Mouse (Mus musculus): ENCODE data around the gene Ppip5k2. TPM values are rescaled to one million over a fixed set of nuclear protein-coding genes. Genes with fewer than 3 reads are reported as not detected.
A peak's percentile ranks its signal among the peaks of the same experiment; 100 is the strongest.
"Not testable (repeated sequence)": the region's sequence is repeated elsewhere in the genome, so short reads cannot be mapped to it uniquely, and the experiment has no call there.

The Ppip5k2 gene
- polyA plus RNA-seq, 1 experiment from 2014 or later, result 54.9 TPM

DNA sequence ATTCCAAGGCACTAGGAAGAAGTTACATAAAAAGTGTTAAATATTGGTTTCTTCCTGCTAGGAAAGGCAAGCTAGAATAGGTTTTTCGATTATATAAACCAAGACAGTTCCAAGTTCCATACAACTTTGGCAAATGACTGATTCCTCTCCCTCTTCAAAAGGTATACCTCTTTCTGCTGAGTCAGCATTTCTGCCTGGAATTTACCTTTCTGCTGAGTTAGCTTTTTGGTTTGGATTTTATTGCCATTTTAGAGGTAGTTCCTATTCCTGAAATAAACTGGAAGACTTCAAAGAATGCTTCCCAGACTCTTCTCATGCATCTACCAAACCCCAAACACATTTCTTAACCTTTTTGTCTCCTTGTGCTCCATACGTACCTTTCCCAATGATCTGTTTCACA, 2.1 kb downstream of the Ppip5k2 start:
- no peaks in the 10 kb centered on the region for H3K27me3 ChIP-seq (ENCODE audit: control insufficient read depth, insufficient read depth, low read length)
- ATAC-seq (ENCODE audit: insufficient read depth, low FRiP score, low TSS enrichment) (no peak), DNase-seq (ENCODE audit: low spot score) (no peak)
- peak overlapping the region; percentile 20; the same call in 1 of the 2 replicates for H3K4me2 ChIP-seq (ENCODE audit: low read depth)
- WGBS, result 92% methylated on average over 2 of the region's 2 CpGs
- H3K4me1 ChIP-seq (ENCODE audit: control insufficient read depth, insufficient read depth, low read length), result peaks cover 5% of the 10 kb centered on the region; the same call in 1 of the 2 replicates
- H3K9ac ChIP-seq (ENCODE audit: low read length), result no peak overlapping the region
- H3K27ac ChIP-seq (ENCODE audit: low read depth, low read length), result no peak overlapping the region
- no peaks in the 10 kb centered on the region for H3K36me3 ChIP-seq (ENCODE audit: control insufficient read depth, insufficient read depth, low read length)
- H3K9me3 ChIP-seq (ENCODE audit: control insufficient read depth, low read length), result no peaks in the 10 kb centered on the region
- H3K4me3 ChIP-seq (ENCODE audit: low read depth, low read length), result no peak overlapping the region

DNA sequence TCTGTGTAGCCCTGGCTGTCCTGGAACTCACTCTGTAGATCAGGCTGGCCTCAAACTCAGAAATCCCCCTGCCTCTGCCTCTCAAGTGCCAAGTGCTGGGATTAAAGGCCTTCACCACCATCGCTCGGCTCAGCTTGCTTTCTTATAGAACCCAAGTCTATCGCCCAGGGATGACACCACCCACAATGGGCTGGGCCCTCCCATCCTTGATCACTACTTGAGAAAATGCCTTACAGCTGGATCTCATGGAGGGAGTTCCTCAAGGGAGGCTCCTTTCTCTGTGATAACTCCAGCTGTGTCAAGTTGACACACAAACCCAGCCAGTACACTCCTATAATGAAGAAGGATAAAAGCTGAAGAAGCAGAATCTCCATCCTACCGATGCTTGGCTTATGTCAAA, 4.5 kb downstream of the Ppip5k2 start:
- not testable (repeated sequence) for H3K27ac ChIP-seq (ENCODE audit: low read depth, low read length); H3K27me3 ChIP-seq (ENCODE audit: control insufficient read depth, insufficient read depth, low read length); DNase-seq (ENCODE audit: low spot score); H3K4me3 ChIP-seq (ENCODE audit: low read depth, low read length); H3K36me3 ChIP-seq (ENCODE audit: control insufficient read depth, insufficient read depth, low read length); H3K9ac ChIP-seq (ENCODE audit: low read length); H3K4me1 ChIP-seq (ENCODE audit: control insufficient read depth, insufficient read depth, low read length); ATAC-seq (ENCODE audit: insufficient read depth, low FRiP score, low TSS enrichment); H3K4me2 ChIP-seq (ENCODE audit: low read depth); H3K9me3 ChIP-seq (ENCODE audit: control insufficient read depth, low read length)
- 87% methylated on average over 4 of the region's 4 CpGs for WGBS

GRCm38 (mm10) chr1:97761477-97761876, 8.7 kb downstream of the Ppip5k2 start:
- DNase-seq (ENCODE audit: low spot score), result no peak
- no peaks in the 10 kb centered on the region for H3K4me1 ChIP-seq (ENCODE audit: control insufficient read depth, insufficient read depth, low read length)
- no peak overlapping the region for H3K9ac ChIP-seq (ENCODE audit: low read length)
- H3K4me2 ChIP-seq (ENCODE audit: low read depth), result no peak overlapping the region
- no peak overlapping the region for H3K27ac ChIP-seq (ENCODE audit: low read depth, low read length)
- no peak for ATAC-seq (ENCODE audit: insufficient read depth, low FRiP score, low TSS enrichment)
- H3K9me3 ChIP-seq (ENCODE audit: control insufficient read depth, low read length), result no peaks in the 10 kb centered on the region
- no peaks in the 10 kb centered on the region for H3K27me3 ChIP-seq (ENCODE audit: control insufficient read depth, insufficient read depth, low read length)
- H3K4me3 ChIP-seq (ENCODE audit: low read depth, low read length), result no peak overlapping the region
- no peaks in the 10 kb centered on the region for H3K36me3 ChIP-seq (ENCODE audit: control insufficient read depth, insufficient read depth, low read length)
- WGBS, result 77% methylated on average over 6 of the region's 6 CpGs

DNA sequence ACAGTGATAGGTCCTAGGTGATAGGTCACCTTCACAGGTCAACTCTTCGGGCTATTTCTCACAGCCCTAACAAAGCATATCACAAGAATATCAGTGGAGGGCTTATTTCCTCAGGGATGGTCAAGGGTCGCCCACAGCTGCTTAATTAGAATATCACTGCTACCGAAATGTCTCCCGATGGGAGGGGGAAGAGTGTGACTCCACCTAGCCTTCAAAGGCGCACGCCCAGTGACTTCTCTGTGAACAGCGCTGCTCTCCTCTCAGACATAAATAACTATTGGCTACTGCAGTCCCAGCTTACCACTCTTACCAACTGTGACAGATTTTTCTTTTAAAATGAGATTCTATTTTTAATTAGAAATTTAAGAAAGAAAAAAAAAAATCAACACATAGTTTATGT, 9.6 kb downstream of the Ppip5k2 start:
- ATAC-seq (ENCODE audit: insufficient read depth, low FRiP score, low TSS enrichment) (no peak), DNase-seq (ENCODE audit: low spot score) (no peak)
- Histone ChIP-seq H3K9ac (ENCODE audit: low read length) (no peak overlapping the region), H3K27me3 (ENCODE audit: control insufficient read depth, insufficient read depth, low read length) (no peaks in the 10 kb centered on the region), H3K4me3 (ENCODE audit: low read depth, low read length) (no peak overlapping the region), H3K9me3 (ENCODE audit: control insufficient read depth, low read length) (no peaks in the 10 kb centered on the region), H3K4me2 (ENCODE audit: low read depth) (no peak overlapping the region), H3K4me1 (ENCODE audit: control insufficient read depth, insufficient read depth, low read length) (no peaks in the 10 kb centered on the region), H3K36me3 (ENCODE audit: control insufficient read depth, insufficient read depth, low read length) (no peaks in the 10 kb centered on the region), H3K27ac (ENCODE audit: low read depth, low read length) (no peak overlapping the region)
- WGBS, result 82% methylated on average over 7 of the region's 7 CpGs

- ATAC-seq (ENCODE audit: insufficient read depth, low FRiP score, low TSS enrichment), result no peak
- Histone ChIP-seq H3K27ac (ENCODE audit: low read depth, low read length) (no peak overlapping the region), H3K4me3 (ENCODE audit: low read depth, low read length) (no peak overlapping the region), H3K4me1 (ENCODE audit: control insufficient read depth, insufficient read depth, low read length) (no peaks in the 10 kb centered on the region), H3K9ac (ENCODE audit: low read length) (no peak overlapping the region), H3K4me2 (ENCODE audit: low read depth) (no peak overlapping the region), H3K9me3 (ENCODE audit: control insufficient read depth, low read length) (no peaks in the 10 kb centered on the region), H3K36me3 (ENCODE audit: control insufficient read depth, insufficient read depth, low read length) (no peaks in the 10 kb centered on the region), H3K27me3 (ENCODE audit: control insufficient read depth, insufficient read depth, low read length) (no peaks in the 10 kb centered on the region)
- DNase-seq (ENCODE audit: low spot score), result no peak
These were observed 10.4 kb downstream of the Ppip5k2 start for GRCm38 (mm10) chr1:97759841-97760240.

DNA sequence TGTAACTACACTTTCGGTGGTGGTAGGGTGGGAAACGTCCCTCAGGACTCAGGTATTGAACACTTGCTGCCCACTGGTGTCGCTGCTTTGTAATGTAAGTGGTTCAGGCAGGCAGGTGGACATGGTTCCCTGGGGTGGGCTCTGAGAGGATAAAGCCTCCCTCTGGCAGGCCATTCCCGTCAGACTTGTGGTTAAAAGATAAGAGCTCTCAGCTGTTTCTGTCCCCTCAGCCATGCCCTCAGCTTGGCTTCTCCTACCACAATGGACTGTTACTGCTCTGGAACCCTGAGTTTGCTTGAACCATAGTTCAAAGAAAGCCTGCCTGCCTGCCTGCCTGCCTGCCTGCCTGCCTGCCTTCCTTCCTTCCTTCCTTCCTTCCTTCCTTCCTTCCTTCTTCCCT, 15.8 kb downstream of the Ppip5k2 start:
- DNase-seq (ENCODE audit: low spot score), result no peak
- Histone ChIP-seq H3K9ac (ENCODE audit: low read length) (no peak overlapping the region), H3K9me3 (ENCODE audit: control insufficient read depth, low read length) (no peaks in the 10 kb centered on the region), H3K27me3 (ENCODE audit: control insufficient read depth, insufficient read depth, low read length) (no peaks in the 10 kb centered on the region), H3K4me1 (ENCODE audit: control insufficient read depth, insufficient read depth, low read length) (no peaks in the 10 kb centered on the region), H3K4me2 (ENCODE audit: low read depth) (no peak overlapping the region), H3K36me3 (ENCODE audit: control insufficient read depth, insufficient read depth, low read length) (no peaks in the 10 kb centered on the region), H3K27ac (ENCODE audit: low read depth, low read length) (no peak overlapping the region), H3K4me3 (ENCODE audit: low read depth, low read length) (no peak overlapping the region)
- WGBS, result 80% methylated on average over 4 of the region's 4 CpGs
- ATAC-seq (ENCODE audit: insufficient read depth, low FRiP score, low TSS enrichment), result no peak

- Histone ChIP-seq H3K27ac (ENCODE audit: low read depth, low read length) (no peak overlapping the region), H3K36me3 (ENCODE audit: control insufficient read depth, insufficient read depth, low read length) (no peaks in the 10 kb centered on the region), H3K4me2 (ENCODE audit: low read depth) (no peak overlapping the region), H3K4me1 (ENCODE audit: control insufficient read depth, insufficient read depth, low read length) (no peaks in the 10 kb centered on the region), H3K9me3 (ENCODE audit: control insufficient read depth, low read length) (no peaks in the 10 kb centered on the region), H3K27me3 (ENCODE audit: control insufficient read depth, insufficient read depth, low read length) (no peaks in the 10 kb centered on the region), H3K9ac (ENCODE audit: low read length) (no peak overlapping the region), H3K4me3 (ENCODE audit: low read depth, low read length) (no peak overlapping the region)
- DNase-seq (ENCODE audit: low spot score) (no peak), ATAC-seq (ENCODE audit: insufficient read depth, low FRiP score, low TSS enrichment) (no peak)
These were observed 17.0 kb downstream of the Ppip5k2 start for GRCm38 (mm10) chr1:97753216-97753615.

GRCm38 (mm10) chr1:97748163-97748562, 22.0 kb downstream of the Ppip5k2 start:
- Histone ChIP-seq H3K36me3 (ENCODE audit: control insufficient read depth, insufficient read depth, low read length) (peaks cover 4% of the 10 kb centered on the region), H3K4me2 (ENCODE audit: low read depth) (no peak overlapping the region), H3K9ac (ENCODE audit: low read length) (no peak overlapping the region), H3K9me3 (ENCODE audit: control insufficient read depth, low read length) (no peaks in the 10 kb centered on the region), H3K27me3 (ENCODE audit: control insufficient read depth, insufficient read depth, low read length) (no peaks in the 10 kb centered on the region), H3K4me1 (ENCODE audit: control insufficient read depth, insufficient read depth, low read length) (no peaks in the 10 kb centered on the region), H3K4me3 (ENCODE audit: low read depth, low read length) (no peak overlapping the region), H3K27ac (ENCODE audit: low read depth, low read length) (no peak overlapping the region)
- DNase-seq (ENCODE audit: low spot score) (no peak), ATAC-seq (ENCODE audit: insufficient read depth, low FRiP score, low TSS enrichment) (no peak)
- 92% methylated on average over 3 of the region's 3 CpGs for WGBS

GRCm38 (mm10) chr1:97746261-97746660, 23.9 kb downstream of the Ppip5k2 start:
- no peaks in the 10 kb centered on the region for H3K27me3 ChIP-seq (ENCODE audit: control insufficient read depth, insufficient read depth, low read length)
- 96% methylated on average over 7 of the region's 7 CpGs for WGBS
- no peak overlapping the region for H3K4me3 ChIP-seq (ENCODE audit: low read depth, low read length)
- no peak overlapping the region for H3K9ac ChIP-seq (ENCODE audit: low read length)
- DNase-seq (ENCODE audit: low spot score) (no peak), ATAC-seq (ENCODE audit: insufficient read depth, low FRiP score, low TSS enrichment) (no peak)
- no peak overlapping the region for H3K4me2 ChIP-seq (ENCODE audit: low read depth)
- no peak overlapping the region for H3K27ac ChIP-seq (ENCODE audit: low read depth, low read length)
- H3K9me3 ChIP-seq (ENCODE audit: control insufficient read depth, low read length), result no peaks in the 10 kb centered on the region
- H3K36me3 ChIP-seq (ENCODE audit: control insufficient read depth, insufficient read depth, low read length), result peaks cover 4% of the 10 kb centered on the region
- no peaks in the 10 kb centered on the region for H3K4me1 ChIP-seq (ENCODE audit: control insufficient read depth, insufficient read depth, low read length)

Measured in neural tube, embryonic 11.5 days (tissue).